Mouse (Mus musculus) monocyte, adult 5-6 weeks (primary cell): ENCODE measurements at regions not wholly inside any gene's neighbourhood (a gene's known extent, or its start where the extent isn't known, plus 50 kb on each side); places are given as distances from the start of the nearest gene placed in this dataset.
A peak's percentile ranks its signal among the peaks of the same experiment; 100 is the strongest.

Experiments used
- ATAC-seq: fragments of 153-309, 156-312 bp; replicated peaks from 2 replicates; pipeline ENCODE4 v1.8.0; 2017; ENCODE audit warnings: mild to moderate bottlenecking; ENCODE audit not compliant: low TSS enrichment, insufficient number of reproducible peaks, severe bottlenecking, poor library complexity, low FRiP score

GRCm38 (mm10) chr10:17566975-17567374 lies 156.0 kb upstream of the Cited2 start:
- ATAC-seq = no peak

GRCm38 (mm10) chr10:17567631-17568030 lies 155.4 kb upstream of the Cited2 start:
- ATAC-seq = no peak; the same call in 1 of the 2 replicates

- ATAC-seq = no peak
Measured at GRCm38 (mm10) chr10:17569577-17570113, 153.4 kb upstream of the Cited2 start.

- ATAC-seq = no peak
Measured at GRCm38 (mm10) chr10:17574894-17575293, 148.1 kb upstream of the Cited2 start.

GRCm38 (mm10) chr10:17575448-17576332 lies 147.3 kb upstream of the Cited2 start:
- ATAC-seq = 0 out of 2 replicates have a peak, but pooled peaks have one; percentile 31

- ATAC-seq = no peak
Measured at GRCm38 (mm10) chr10:17576333-17576750, 146.7 kb upstream of the Cited2 start.

- ATAC-seq = no peak
Measured at GRCm38 (mm10) chr10:17579463-17579862, 143.6 kb upstream of the Cited2 start.

GRCm38 (mm10) chr10:17584842-17585241 lies 138.2 kb upstream of the Cited2 start:
- ATAC-seq = no peak

GRCm38 (mm10) chr10:17586910-17587309 lies 136.1 kb upstream of the Cited2 start:
- no peak for ATAC-seq

GRCm38 (mm10) chr10:17589136-17589535 lies 133.9 kb upstream of the Cited2 start:
- 0 out of 2 replicates have a peak, but pooled peaks have one; percentile 50 for ATAC-seq

- ATAC-seq = no peak
Measured at GRCm38 (mm10) chr10:17590195-17590594, 132.8 kb upstream of the Cited2 start.

GRCm38 (mm10) chr10:17592387-17592786 lies 130.6 kb upstream of the Cited2 start:
- no peak for ATAC-seq

- ATAC-seq = no peak
Measured at GRCm38 (mm10) chr10:17596126-17596525, 126.9 kb upstream of the Cited2 start.

GRCm38 (mm10) chr10:17596743-17597142 lies 126.3 kb upstream of the Cited2 start:
- no peak for ATAC-seq

GRCm38 (mm10) chr10:17599246-17599645 lies 123.8 kb upstream of the Cited2 start:
- ATAC-seq = no peak

GRCm38 (mm10) chr10:17599831-17600761 lies 122.9 kb upstream of the Cited2 start:
- ATAC-seq = no peak

GRCm38 (mm10) chr10:17600762-17601108 lies 122.3 kb upstream of the Cited2 start:
- no peak for ATAC-seq

- no peak for ATAC-seq
Measured at GRCm38 (mm10) chr10:17602446-17602845, 120.6 kb upstream of the Cited2 start.

GRCm38 (mm10) chr10:17608220-17608619 lies 114.8 kb upstream of the Cited2 start:
- ATAC-seq = no peak
